Mouse (Mus musculus) hindbrain, embryonic 11.5 days (tissue): ENCODE results near the gene 4931428F04Rik. TPM values are rescaled to one million over a fixed set of nuclear protein-coding genes. Genes with fewer than 3 reads are reported as not detected.
"Not testable (repeated sequence)": the region's sequence is repeated elsewhere in the genome, so short reads cannot be mapped to it uniquely, and the experiment has no call there.

Experiments used
- ATAC-seq: fragments of 200-750 bp; cut with Nextera tagmentation; 2 replicates; pipeline ENCODE4 v1.8.0; 2017; ENCODE audit warnings: mild to moderate bottlenecking, moderate TSS enrichment, moderate library complexity; ENCODE audit not compliant: low FRiP score
- DNase-seq: peaks from one replicate; pipeline ENCODE4 v3.0.0-alpha.2; 2015; ENCODE audit warnings: low spot score
- H3K27ac ChIP-seq: fragments of 300-500 bp; sonication (generic); 2 replicates; pipeline ENCODE4 v1.5.1; 2014; ENCODE audit warnings: mild to moderate bottlenecking, low read depth, low read length
- H3K27me3 ChIP-seq: fragments of 300-500 bp; sonication (generic); 2 replicates; pipeline ENCODE4 v1.6.1; 2014; ENCODE audit warnings: mild to moderate bottlenecking, low read length, moderate library complexity, mixed read lengths; ENCODE audit not compliant: control insufficient read depth, insufficient read depth
- H3K36me3 ChIP-seq: fragments of 300-500 bp; sonication (generic); 2 replicates; pipeline ENCODE4 v1.6.1; 2014; ENCODE audit warnings: mild to moderate bottlenecking, low read length, moderate library complexity, mixed read lengths; ENCODE audit not compliant: control insufficient read depth, insufficient read depth
- H3K4me1 ChIP-seq: fragments of 300-500 bp; sonication (generic); replicated peaks from 2 replicates; pipeline ENCODE4 v1.6.1; 2014; ENCODE audit warnings: low read length, mixed read lengths; ENCODE audit not compliant: control insufficient read depth, insufficient read depth
- H3K4me2 ChIP-seq: fragments of 300-500 bp; sonication (generic); replicated peaks from 2 replicates; pipeline ENCODE4 v1.6.1; 2014; ENCODE audit warnings: mild to moderate bottlenecking, low read depth, low read length
- H3K4me3 ChIP-seq: fragments of 300-500 bp; sonication (generic); 2 replicates; pipeline ENCODE4 v1.5.1; 2014; ENCODE audit warnings: low read depth, low read length
- H3K9ac ChIP-seq: fragments of 300-500 bp; sonication (generic); 2 replicates; pipeline ENCODE4 v1.6.1; 2014; ENCODE audit warnings: low read depth, low read length
- H3K9me3 ChIP-seq: fragments of 300-500 bp; sonication (generic); 2 replicates; pipeline ENCODE4 v1.6.1; 2016; ENCODE audit warnings: low read length; ENCODE audit not compliant: control insufficient read depth
- WGBS: fragments of 180-500 bp; shearing (Covaris S2); extraction: QIAGEN DNeasy Blood & Tissue Kit; methylation state at CpG from one replicate; pipeline ENCODE4 v1.1.7; 2014; 5-methylcytosine and 5-hydroxymethylcytosine counted together
- polyA plus RNA-seq: library from polyadenylated mRNA; unstranded; fragments of >200 nt; fragmentation: Nextera tagmentation; extraction: Ambion mirVana; gene quantifications from 2 replicates; pipeline ENCODE4 v1.2.1, GENCODE M21; 2014

4931428F04Rik gene
- polyA plus RNA-seq, 1 experiment from 2014 or later = 31.7 TPM

GRCm38 (mm10) chr8:105293405-105293804, 3.7 kb upstream of the 4931428F04Rik start:
- Histone ChIP-seq H3K9ac (no peak overlapping the region), H3K4me3 (no peak overlapping the region), H3K36me3 (no peaks in the 10 kb centered on the region), H3K9me3 (no peaks in the 10 kb centered on the region), H3K27me3 (peaks cover 11% of the 10 kb centered on the region), H3K4me1 (peaks cover 14% of the 10 kb centered on the region; the same call in 1 of the 2 replicates), H3K27ac (no peak overlapping the region), H3K4me2 (no peak overlapping the region)
- ATAC-seq = no peak
- no peak for DNase-seq
- WGBS = 72% methylated on average over 19 of the region's 19 CpGs

GRCm38 (mm10) chr8:105292471-105292870, 2.8 kb upstream of the 4931428F04Rik start:
- WGBS = 91% methylated on average over 7 of the region's 7 CpGs
- no peak overlapping the region for H3K4me3 ChIP-seq
- peaks cover 11% of the 10 kb centered on the region for H3K27me3 ChIP-seq
- H3K36me3 ChIP-seq = no peaks in the 10 kb centered on the region
- ATAC-seq = no peak
- H3K9ac ChIP-seq = no peak overlapping the region
- no peaks in the 10 kb centered on the region for H3K9me3 ChIP-seq
- H3K27ac ChIP-seq = no peak overlapping the region
- no peak for DNase-seq
- H3K4me1 ChIP-seq = peaks cover 16% of the 10 kb centered on the region; the same call in 1 of the 2 replicates
- no peak overlapping the region for H3K4me2 ChIP-seq

- not testable (repeated sequence) for H3K27ac ChIP-seq, H3K36me3 ChIP-seq, H3K9me3 ChIP-seq, H3K9ac ChIP-seq, ATAC-seq, H3K4me3 ChIP-seq, DNase-seq, H3K4me2 ChIP-seq
- Histone ChIP-seq H3K27me3 (peaks cover 11% of the 10 kb centered on the region), H3K4me1 (peaks cover 16% of the 10 kb centered on the region; the same call in 1 of the 2 replicates)
- 74% methylated on average over 3 of the region's 3 CpGs for WGBS
These were observed 2.1 kb upstream of the 4931428F04Rik start for GRCm38 (mm10) chr8:105291802-105292201.

GRCm38 (mm10) chr8:105291364-105291763, 1.7 kb upstream of the 4931428F04Rik start:
- not testable (repeated sequence) for H3K4me3 ChIP-seq, H3K27ac ChIP-seq, H3K9ac ChIP-seq, H3K4me2 ChIP-seq, H3K36me3 ChIP-seq, H3K9me3 ChIP-seq, DNase-seq, ATAC-seq
- peaks cover 16% of the 10 kb centered on the region; the same call in 1 of the 2 replicates for H3K4me1 ChIP-seq
- peaks cover 11% of the 10 kb centered on the region for H3K27me3 ChIP-seq
- WGBS = 88% methylated on average over 8 of the region's 8 CpGs

GRCm38 (mm10) chr8:105290554-105291314, 1.1 kb upstream of the 4931428F04Rik start:
- peak; percentile 95 for DNase-seq
- peak overlapping the region; percentile 23; the same call in 1 of the 2 replicates for H3K9ac ChIP-seq

GRCm38 (mm10) chr8:105288958-105289732, 519 bp downstream of the 4931428F04Rik start:
- DNase-seq (peak; percentile 99), ATAC-seq (peak; percentile 97)
- peak overlapping the region; percentile 69 for H3K9ac ChIP-seq
- under 1% methylated on average over 53 of the region's 53 CpGs for WGBS
- H3K4me2 ChIP-seq = peak overlapping the region; percentile 72
- peaks cover 11% of the 10 kb centered on the region for H3K27me3 ChIP-seq
- peak overlapping the region; percentile 51 for H3K4me3 ChIP-seq
- peak overlapping the region; percentile 89 for H3K27ac ChIP-seq
- H3K4me1 ChIP-seq = peaks cover 16% of the 10 kb centered on the region; the same call in 1 of the 2 replicates
- H3K9me3 ChIP-seq = no peaks in the 10 kb centered on the region
- H3K36me3 ChIP-seq = no peaks in the 10 kb centered on the region

More at GRCm38 (mm10) chr8:105290554-105291314, 1.1 kb upstream of the 4931428F04Rik start:
- Histone ChIP-seq H3K4me2 (peak overlapping the region; percentile 72), H3K27me3 (peaks cover 11% of the 10 kb centered on the region), H3K9me3 (no peaks in the 10 kb centered on the region), H3K36me3 (no peaks in the 10 kb centered on the region), H3K4me1 (peaks cover 16% of the 10 kb centered on the region; the same call in 1 of the 2 replicates), H3K27ac (no peak overlapping the region), H3K4me3 (peak overlapping the region; percentile 51)
- no peak for ATAC-seq
- WGBS = 4% methylated on average over 31 of the region's 31 CpGs

GRCm38 (mm10) chr8:105288231-105288630, 1.4 kb downstream of the 4931428F04Rik start:
- peaks cover 11% of the 10 kb centered on the region for H3K27me3 ChIP-seq
- DNase-seq = no peak
- peaks cover 1% of the 10 kb centered on the region; the same call in 1 of the 2 replicates for H3K36me3 ChIP-seq
- H3K9ac ChIP-seq = peak overlapping the region; percentile 41
- ATAC-seq = no peak
- no peaks in the 10 kb centered on the region for H3K9me3 ChIP-seq
- H3K4me2 ChIP-seq = peak overlapping the region; percentile 72
- 77% methylated on average over 5 of the region's 5 CpGs for WGBS
- H3K4me1 ChIP-seq = peaks cover 16% of the 10 kb centered on the region; the same call in 1 of the 2 replicates
- peak overlapping the region; percentile 51 for H3K4me3 ChIP-seq
- H3K27ac ChIP-seq = no peak overlapping the region

- Histone ChIP-seq H3K27me3 (peaks cover 11% of the 10 kb centered on the region), H3K4me1 (peaks cover 16% of the 10 kb centered on the region; the same call in 1 of the 2 replicates), H3K36me3 (peaks cover 2% of the 10 kb centered on the region; the same call in 1 of the 2 replicates), H3K27ac (no peak overlapping the region), H3K9ac (no peak overlapping the region), H3K9me3 (no peaks in the 10 kb centered on the region), H3K4me2 (no peak overlapping the region), H3K4me3 (no peak overlapping the region)
- ATAC-seq (no peak), DNase-seq (no peak)
- WGBS = 90% methylated on average over 4 of the region's 4 CpGs
These were observed 2.8 kb downstream of the 4931428F04Rik start for GRCm38 (mm10) chr8:105286907-105287306.
